In the genomic region with DNA sequence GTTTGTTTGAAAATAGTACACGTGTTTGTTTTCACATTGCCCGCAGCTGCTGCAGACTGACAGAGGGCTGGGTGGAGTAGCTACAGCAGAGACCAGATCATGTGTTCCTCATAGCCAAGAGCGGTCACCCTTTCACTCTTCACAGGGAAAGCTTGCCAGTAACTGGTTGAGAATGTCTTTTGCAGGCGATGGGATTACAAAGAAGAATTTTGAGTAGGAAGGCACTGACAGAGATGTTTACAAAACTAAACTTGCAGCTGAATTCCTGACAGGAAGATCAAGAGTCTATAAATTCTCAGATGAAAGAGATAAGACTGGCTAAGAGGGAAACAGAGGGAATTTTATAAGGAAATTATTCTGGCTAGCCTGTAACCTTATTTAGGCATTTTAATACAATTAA, we compare ENCODE assay signal across 14 mouse cellular contexts.
A peak's percentile ranks its signal among the peaks of the same experiment; 100 is the strongest.
DNase-seq lines count a peak whose midpoint lies in the region; ATAC-seq lines count a peak whose summit lies in the region.
"Had no signal": no experiment of that assay in that cellular context is flagged by ENCODE, and none has a peak within 500 bp of the region (broad histone marks: within the 10 kb centered on the region; RNA-seq: fewer than 3 reads in every experiment).

No protein-coding gene starts in this region.

- 72% methylated on average over 4 of the region's 4 CpGs for WGBS in heart, embryonic 12.5 days
- 83% methylated on average over 4 of the region's 4 CpGs for WGBS in midbrain, embryonic 10.5 days

- no peaks in the 10 kb centered on the region for H3K27me3 ChIP-seq in heart, embryonic 12.5 days (replicated peaks)
- H3K27me3 ChIP-seq in midbrain, embryonic 10.5 days (ENCODE audit: low read depth, poor library complexity, severe bottlenecking) = no peaks in the 10 kb centered on the region
- H3K27me3 ChIP-seq: CH12.LX; liver, embryonic 15.5 days; midbrain, embryonic 13.5 days had no signal

- no peak overlapping the region for H3K4me2 ChIP-seq in heart, embryonic 12.5 days
- H3K4me2 ChIP-seq: liver, embryonic 15.5 days; midbrain, embryonic 13.5 days had no signal

- H3K4me1 ChIP-seq in heart, embryonic 12.5 days (replicated peaks) = no peaks in the 10 kb centered on the region
- no peaks in the 10 kb centered on the region for H3K4me1 ChIP-seq in midbrain, embryonic 10.5 days
- H3K4me1 ChIP-seq: liver, embryonic 15.5 days; midbrain, embryonic 13.5 days had no signal

- ATAC-seq in heart, embryonic 12.5 days (ENCODE audit: insufficient number of reproducible peaks, low FRiP score) = no peak
- ATAC-seq: hindbrain, postnatal 0 days; midbrain, embryonic 13.5 days had no signal

- no peak overlapping the region for H3K9ac ChIP-seq in heart, embryonic 12.5 days
- H3K9ac ChIP-seq: liver, embryonic 15.5 days; midbrain, embryonic 13.5 days had no signal

- peak; percentile 97 for DNase-seq in heart, adult 11 months
- peak; percentile 55 to 79 for DNase-seq in heart, adult 9 months (ENCODE audit: low spot score in 2 of 2)
- DNase-seq in kidney, adult 9 months = peak; percentile 61
- DNase-seq in lung, postnatal 25 days (ENCODE audit: low spot score) = peak; percentile 71
- DNase-seq in midbrain, embryonic 10.5 days (ENCODE audit: low spot score) = no peak
- no peak for DNase-seq in right cerebral cortex, postnatal 36 days (ENCODE audit: low spot score in 2 of 2)
- DNase-seq: cerebellum, adult 9-10 months; layer of hippocampus, adult 9-11 months; thymus, postnatal 25 days had no signal

- H3K27ac ChIP-seq in heart, embryonic 12.5 days (ENCODE audit: poor library complexity, severe bottlenecking) = no peak overlapping the region
- H3K27ac ChIP-seq in midbrain, embryonic 10.5 days (replicated peaks) = no peak overlapping the region
- H3K27ac ChIP-seq: hindbrain, postnatal 0 days; liver, embryonic 15.5 days; midbrain, embryonic 13.5 days had no signal

- no peaks in the 10 kb centered on the region for H3K36me3 ChIP-seq in heart, embryonic 12.5 days
- H3K36me3 ChIP-seq in midbrain, embryonic 10.5 days = no peaks in the 10 kb centered on the region
- H3K36me3 ChIP-seq: liver, embryonic 15.5 days; midbrain, embryonic 13.5 days had no signal

- no peaks in the 10 kb centered on the region for H3K9me3 ChIP-seq in heart, embryonic 12.5 days (replicated peaks)
- no peaks in the 10 kb centered on the region for H3K9me3 ChIP-seq in midbrain, embryonic 10.5 days (replicated peaks)
- H3K9me3 ChIP-seq: liver, embryonic 15.5 days; midbrain, embryonic 13.5 days had no signal

- H3K4me3 ChIP-seq in heart, embryonic 12.5 days = no peak overlapping the region
- no peak overlapping the region for H3K4me3 ChIP-seq in midbrain, embryonic 10.5 days
- H3K4me3 ChIP-seq: liver, embryonic 15.5 days; midbrain, embryonic 13.5 days had no signal

Comparison
In these comparisons a context has a peak if more than half of its experiments do, and no peak if none do; other contexts are left out.
1. DNase-seq: peak in heart, adult 11 months (single experiment), heart, adult 9 months (2 of 2), kidney, adult 9 months (single experiment) and lung, postnatal 25 days (single experiment); none in midbrain, embryonic 10.5 days (single experiment) and right cerebral cortex, postnatal 36 days (0 of 2).